Mouse (Mus musculus) neural tube, embryonic 11.5 days (tissue): ENCODE data around the gene Kif3a. TPM values are rescaled to one million over a fixed set of nuclear protein-coding genes. Genes with fewer than 3 reads are reported as not detected.
"Not testable (repeated sequence)": the region's sequence is repeated elsewhere in the genome, so short reads cannot be mapped to it uniquely, and the experiment has no call there.

ENCODE experiments used
- ATAC-seq: fragments of 200-750 bp; cut with Nextera tagmentation; 2 replicates; pipeline ENCODE4 v1.8.0; 2017; ENCODE audit warnings: moderate number of reproducible peaks, mild to moderate bottlenecking, moderate TSS enrichment, moderate library complexity; ENCODE audit not compliant: insufficient read depth, low FRiP score, low TSS enrichment
- DNase-seq: peaks from one replicate; pipeline ENCODE4 v3.0.0-alpha.2; 2015; ENCODE audit warnings: low spot score
- H3K27ac ChIP-seq: fragments of 300-500 bp; sonication (generic); 2 replicates; pipeline ENCODE4 v1.5.1; 2014; ENCODE audit warnings: low read depth, mild to moderate bottlenecking, low read length
- H3K27me3 ChIP-seq: fragments of 300-500 bp; sonication (generic); 2 replicates; pipeline ENCODE4 v1.6.1; 2014; ENCODE audit warnings: mild to moderate bottlenecking, low read length, mixed read lengths; ENCODE audit not compliant: control insufficient read depth, insufficient read depth
- H3K36me3 ChIP-seq: fragments of 300-500 bp; sonication (generic); 2 replicates; pipeline ENCODE4 v1.6.1; 2014; ENCODE audit warnings: mild to moderate bottlenecking, low read length, moderate library complexity, mixed read lengths; ENCODE audit not compliant: control insufficient read depth, insufficient read depth
- H3K4me1 ChIP-seq: fragments of 300-500 bp; sonication (generic); 2 replicates; pipeline ENCODE4 v1.6.1; 2014; ENCODE audit warnings: low read length, mixed read lengths; ENCODE audit not compliant: control insufficient read depth, insufficient read depth
- H3K4me2 ChIP-seq: fragments of 300-500 bp; sonication (generic); 2 replicates; pipeline ENCODE4 v1.6.1; 2014; ENCODE audit warnings: low read depth, mild to moderate bottlenecking, moderate library complexity
- H3K4me3 ChIP-seq: fragments of 300-500 bp; sonication (generic); 2 replicates; pipeline ENCODE4 v1.5.1; 2014; ENCODE audit warnings: low read depth, low read length
- H3K9ac ChIP-seq: fragments of 300-500 bp; sonication (generic); 2 replicates; pipeline ENCODE4 v1.6.1; 2014; ENCODE audit warnings: mild to moderate bottlenecking, low read length
- H3K9me3 ChIP-seq: fragments of 300-500 bp; sonication (generic); 2 replicates; pipeline ENCODE4 v1.6.1; 2016; ENCODE audit warnings: low read length; ENCODE audit not compliant: control insufficient read depth
- WGBS: fragments of 180-500 bp; shearing (Covaris S2); extraction: QIAGEN DNeasy Blood & Tissue Kit; methylation state at CpG from one replicate; pipeline ENCODE4 v1.1.7; 2014; 5-methylcytosine and 5-hydroxymethylcytosine counted together
- polyA plus RNA-seq: library from polyadenylated mRNA; unstranded; fragments of >200 nt; fragmentation: Nextera tagmentation; extraction: Ambion mirVana; gene quantifications from 2 replicates; pipeline ENCODE4 v1.2.1, GENCODE M21; 2014

The Kif3a gene
- polyA plus RNA-seq, 1 experiment from 2014 or later, result 108 TPM

GRCm38 (mm10) chr11:53551754-53552153, 15.4 kb upstream of the Kif3a start:
- Histone ChIP-seq H3K4me3 (no peak overlapping the region), H3K36me3 (no peaks in the 10 kb centered on the region), H3K4me1 (no peaks in the 10 kb centered on the region), H3K27ac (no peak overlapping the region), H3K4me2 (no peak overlapping the region), H3K27me3 (no peaks in the 10 kb centered on the region), H3K9ac (no peak overlapping the region), H3K9me3 (no peaks in the 10 kb centered on the region)
- WGBS, result 75% methylated on average over 12 of the region's 12 CpGs
- no peak for ATAC-seq
- DNase-seq, result no peak

GRCm38 (mm10) chr11:53556529-53556928, 10.7 kb upstream of the Kif3a start:
- H3K27me3 ChIP-seq, DNase-seq, H3K4me1 ChIP-seq, H3K9ac ChIP-seq, H3K27ac ChIP-seq, H3K36me3 ChIP-seq, H3K4me2 ChIP-seq, H3K4me3 ChIP-seq, ATAC-seq, H3K9me3 ChIP-seq: not testable (repeated sequence)
- over 99% methylated on average over 6 of the region's 20 CpGs for WGBS

- H3K27me3 ChIP-seq, H3K4me1 ChIP-seq, DNase-seq, H3K9me3 ChIP-seq, H3K9ac ChIP-seq, H3K27ac ChIP-seq, H3K4me2 ChIP-seq, H3K36me3 ChIP-seq, ATAC-seq, H3K4me3 ChIP-seq: not testable (repeated sequence)
- 75% methylated on average over 1 of the region's 3 CpGs for WGBS
Measured at GRCm38 (mm10) chr11:53557992-53558391, 9.2 kb upstream of the Kif3a start.

- WGBS, result 100% methylated on average over 1 of the region's 3 CpGs
- not testable (repeated sequence) for H3K9ac ChIP-seq, ATAC-seq
Measured at GRCm38 (mm10) chr11:53559980-53560379, 7.2 kb upstream of the Kif3a start.

GRCm38 (mm10) chr11:53561986-53562385, 5.2 kb upstream of the Kif3a start:
- 81% methylated on average over 2 of the region's 2 CpGs for WGBS
- H3K36me3 ChIP-seq, result no peaks in the 10 kb centered on the region
- H3K27me3 ChIP-seq, result no peaks in the 10 kb centered on the region
- H3K27ac ChIP-seq, result no peak overlapping the region
- no peaks in the 10 kb centered on the region for H3K4me1 ChIP-seq
- DNase-seq (no peak), ATAC-seq (no peak)
- no peak overlapping the region for H3K4me2 ChIP-seq
- H3K4me3 ChIP-seq, result no peak overlapping the region
- no peaks in the 10 kb centered on the region for H3K9me3 ChIP-seq
- H3K9ac ChIP-seq, result no peak overlapping the region

More at GRCm38 (mm10) chr11:53559980-53560379, 7.2 kb upstream of the Kif3a start:
- DNase-seq, H3K4me2 ChIP-seq, H3K4me1 ChIP-seq, H3K9me3 ChIP-seq, H3K27ac ChIP-seq, H3K4me3 ChIP-seq, H3K36me3 ChIP-seq, H3K27me3 ChIP-seq: not testable (repeated sequence)

- Histone ChIP-seq H3K4me3 (no peak overlapping the region; the same call in 1 of the 2 replicates), H3K9me3 (no peaks in the 10 kb centered on the region), H3K27ac (no peak overlapping the region), H3K4me1 (no peaks in the 10 kb centered on the region), H3K9ac (no peak overlapping the region), H3K36me3 (peaks cover 3% of the 10 kb centered on the region; the same call in 1 of the 2 replicates), H3K4me2 (peak overlapping the region; percentile 63), H3K27me3 (no peaks in the 10 kb centered on the region)
- ATAC-seq (no peak), DNase-seq (no peak)
- WGBS, result 85% methylated on average over 4 of the region's 4 CpGs
Measured at GRCm38 (mm10) chr11:53566646-53567045, 533 bp upstream of the Kif3a start.

GRCm38 (mm10) chr11:53580562-53580961, 13.4 kb downstream of the Kif3a start:
- Histone ChIP-seq H3K4me2 (no peak overlapping the region), H3K27ac (no peak overlapping the region), H3K9me3 (no peaks in the 10 kb centered on the region), H3K4me1 (no peaks in the 10 kb centered on the region), H3K9ac (no peak overlapping the region), H3K4me3 (no peak overlapping the region), H3K27me3 (no peaks in the 10 kb centered on the region), H3K36me3 (peaks cover 8% of the 10 kb centered on the region)
- 94% methylated on average over 3 of the region's 3 CpGs for WGBS
- DNase-seq, result no peak
- no peak for ATAC-seq

- peaks cover 8% of the 10 kb centered on the region for H3K36me3 ChIP-seq
- no peak overlapping the region for H3K9ac ChIP-seq
Measured at GRCm38 (mm10) chr11:53583151-53583550, 16.0 kb downstream of the Kif3a start.

GRCm38 (mm10) chr11:53584849-53585248, 17.7 kb downstream of the Kif3a start:
- Histone ChIP-seq H3K4me3 (no peak overlapping the region), H3K36me3 (peaks cover 8% of the 10 kb centered on the region), H3K4me1 (no peaks in the 10 kb centered on the region), H3K9me3 (no peaks in the 10 kb centered on the region), H3K4me2 (no peak overlapping the region), H3K27ac (no peak overlapping the region), H3K27me3 (no peaks in the 10 kb centered on the region), H3K9ac (no peak overlapping the region)
- 71% methylated on average over 3 of the region's 3 CpGs for WGBS
- ATAC-seq, result no peak
- no peak for DNase-seq

More at GRCm38 (mm10) chr11:53583151-53583550, 16.0 kb downstream of the Kif3a start:
- ATAC-seq (no peak), DNase-seq (no peak)
- Histone ChIP-seq H3K27ac (no peak overlapping the region), H3K4me3 (no peak overlapping the region), H3K4me1 (no peaks in the 10 kb centered on the region), H3K27me3 (no peaks in the 10 kb centered on the region), H3K4me2 (no peak overlapping the region), H3K9me3 (no peaks in the 10 kb centered on the region)
- WGBS, result 76% methylated on average over 10 of the region's 10 CpGs
